Mouse (Mus musculus) frontal cortex, postnatal 10 days (tissue): ENCODE measurements at regions not wholly inside any gene's neighbourhood (a gene's known extent, or its start where the extent isn't known, plus 50 kb on each side); places are given as distances from the start of the nearest gene placed in this dataset.

Experiments
- DNase-seq, 2 experiments: peaks; one replicate each; pipeline ENCODE4 v3.0.0; 2022; ENCODE audit warnings: low spot score in 2 of 2, mixed read lengths in 1 of 2

- no peak for DNase-seq
These were observed 81.9 kb upstream of the Pkdcc start for GRCm38 (mm10) chr17:83133201-83133600.

DNA sequence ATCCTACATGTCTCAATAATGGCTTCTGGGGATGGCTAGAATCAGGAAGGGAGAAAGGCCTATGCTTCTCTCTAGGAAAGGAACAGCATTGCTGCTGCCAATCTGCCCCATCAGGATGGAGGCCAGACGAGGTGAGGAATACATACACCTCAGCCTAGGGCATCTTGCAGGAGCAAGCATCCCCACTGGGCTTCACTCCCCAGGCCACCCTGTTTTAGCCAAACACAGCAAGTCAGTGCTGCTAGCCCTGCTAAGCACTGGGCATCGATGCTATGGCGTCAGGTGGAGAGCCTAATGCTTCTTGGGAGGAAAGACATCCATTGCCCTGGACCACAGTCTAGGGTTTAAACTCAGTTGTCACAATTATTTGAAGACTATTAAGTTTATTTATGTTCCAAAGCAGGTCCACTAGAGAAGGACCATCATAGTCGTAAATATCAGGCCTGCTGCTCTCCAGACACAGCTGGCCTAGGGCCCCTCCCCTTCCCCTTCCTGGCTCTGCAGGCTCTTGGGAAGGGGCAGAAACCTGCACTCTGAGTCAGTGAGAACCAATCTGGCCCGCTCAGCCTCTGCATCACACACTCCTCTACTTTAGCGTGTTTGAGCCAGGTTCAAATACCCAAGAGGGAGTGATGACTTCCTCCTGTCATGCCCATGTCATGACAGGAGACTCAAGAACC lies 79.5 kb upstream of the Pkdcc start:
- DNase-seq = no peak

- DNase-seq = no peak
These were observed 78.8 kb upstream of the Pkdcc start for GRCm38 (mm10) chr17:83136267-83136666.

DNA sequence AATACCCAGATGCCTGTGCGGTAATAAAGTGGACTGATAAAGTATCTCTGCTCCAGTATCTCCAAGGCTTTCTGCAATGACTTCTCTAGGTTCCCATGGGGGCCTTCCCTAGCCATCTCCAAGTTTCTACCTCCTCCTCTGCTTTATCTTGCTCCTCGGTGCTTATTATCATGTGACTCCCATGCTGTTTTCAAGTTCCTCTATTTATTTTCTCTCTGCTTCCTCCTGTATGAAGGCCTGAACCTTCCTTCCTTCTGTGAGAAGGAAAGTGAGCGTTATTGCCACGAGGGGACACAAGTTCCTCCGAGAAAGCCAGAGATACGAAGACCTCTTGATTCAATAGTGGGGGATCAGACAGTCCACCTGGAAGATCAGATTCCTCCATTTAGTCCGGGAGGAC lies 77.4 kb upstream of the Pkdcc start:
- DNase-seq = no peak

DNA sequence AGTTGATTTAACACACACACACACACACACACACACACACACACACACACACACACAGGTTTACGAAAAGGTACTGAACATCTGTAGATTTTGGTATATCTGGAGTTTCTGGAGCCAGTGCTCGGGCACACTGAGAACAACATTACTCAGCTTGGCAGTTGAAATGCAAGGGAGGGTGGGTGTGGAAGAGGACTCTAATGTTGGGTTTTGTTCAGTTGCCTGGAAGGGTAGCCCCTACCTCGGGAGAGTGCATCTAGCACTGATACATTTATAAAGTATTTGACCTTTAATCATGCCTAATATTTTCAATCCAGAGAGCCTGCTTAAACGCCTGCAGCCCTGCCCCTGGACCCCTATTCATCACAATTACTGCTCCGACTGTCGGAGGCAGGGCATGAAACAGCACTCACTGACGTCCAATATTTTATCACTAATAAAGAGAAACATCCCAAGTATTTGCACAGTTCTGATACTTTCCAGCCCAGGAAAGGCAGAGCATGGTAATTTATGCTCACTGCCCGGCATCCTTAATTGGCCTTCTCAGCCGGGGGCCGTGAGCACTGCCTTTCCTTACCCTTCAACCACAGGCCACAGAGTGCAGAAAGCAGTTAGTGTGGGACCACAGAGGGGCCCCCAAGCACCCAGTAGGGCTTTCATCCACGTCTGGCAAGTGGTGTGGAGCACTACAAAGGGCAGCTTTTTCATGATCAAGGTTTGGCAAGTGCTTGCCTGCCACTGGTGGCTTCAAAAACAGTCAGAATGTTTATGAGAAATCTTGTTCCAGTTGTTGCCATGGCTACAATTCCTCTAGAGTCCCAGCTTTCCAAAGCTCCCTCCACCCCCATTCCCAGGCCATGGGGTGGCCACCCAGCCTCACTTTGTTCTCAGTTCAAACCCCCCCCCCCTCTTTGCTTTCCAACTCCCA lies 76.3 kb upstream of the Pkdcc start:
- DNase-seq = no peak

GRCm38 (mm10) chr17:83148371-83148929 lies 66.6 kb upstream of the Pkdcc start:
- no peak for DNase-seq

- DNase-seq = no peak
These were observed 65.8 kb upstream of the Pkdcc start for GRCm38 (mm10) chr17:83149336-83149735.

GRCm38 (mm10) chr17:83155106-83155505 lies 60.0 kb upstream of the Pkdcc start:
- no peak for DNase-seq

GRCm38 (mm10) chr17:83156682-83157081 lies 58.4 kb upstream of the Pkdcc start:
- no peak for DNase-seq

DNA sequence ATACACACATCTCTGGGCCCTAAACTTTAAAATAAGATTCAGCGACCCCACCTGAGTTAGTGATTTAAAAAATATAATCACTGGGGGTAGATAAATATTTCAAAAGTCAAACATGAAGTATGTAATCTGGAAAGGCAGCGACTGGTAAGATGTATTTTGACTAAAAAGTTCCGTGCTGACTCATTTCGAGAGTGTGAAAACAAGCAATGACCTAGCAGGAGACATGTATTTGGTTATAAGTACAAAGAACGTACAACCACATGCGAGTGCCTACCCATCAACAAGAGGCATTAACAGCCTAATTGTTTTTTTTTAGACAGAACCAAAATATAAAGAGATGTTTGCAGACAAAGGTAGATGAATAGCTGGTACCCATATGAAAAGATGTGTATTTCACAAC lies 57.0 kb upstream of the Pkdcc start:
- DNase-seq = no peak

DNA sequence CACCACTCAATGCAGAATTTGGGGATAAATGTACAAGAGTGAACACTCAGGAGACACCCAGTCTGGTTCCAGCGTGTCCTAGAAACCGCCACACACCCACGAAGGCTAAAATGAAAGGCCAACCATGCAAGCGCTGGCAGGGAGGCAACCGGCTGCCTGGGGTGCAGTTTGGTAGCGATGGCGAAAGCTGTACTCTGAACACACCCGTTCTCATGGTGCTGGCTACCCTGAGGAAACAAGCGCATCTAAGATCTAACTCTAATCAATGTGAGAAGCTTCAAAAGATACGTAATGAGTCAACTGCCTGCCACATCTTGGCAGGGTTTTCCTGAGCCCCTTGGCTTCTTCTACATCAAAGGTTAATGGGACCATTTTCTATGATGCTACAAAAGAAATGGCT lies 56.4 kb upstream of the Pkdcc start:
- DNase-seq = no peak

DNA sequence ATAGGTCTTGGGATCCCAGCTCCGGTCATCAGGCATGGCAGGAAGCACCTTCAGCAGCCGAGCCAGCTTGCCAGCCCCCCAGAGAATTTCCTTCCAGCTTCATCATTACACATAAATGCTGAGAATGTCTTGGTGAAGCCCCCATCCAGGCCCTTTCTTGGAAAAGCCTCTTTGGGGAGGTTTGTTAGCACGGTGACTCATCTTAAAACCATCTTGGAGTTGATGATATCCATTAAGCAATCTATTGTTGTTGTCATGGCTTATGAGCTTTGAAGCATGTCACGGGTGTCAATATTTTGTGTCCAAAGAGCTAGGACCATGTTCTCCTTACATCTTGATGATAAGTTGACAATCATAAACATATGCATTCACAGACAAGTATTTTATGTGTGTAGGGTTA lies 55.5 kb upstream of the Pkdcc start:
- no peak for DNase-seq

DNA sequence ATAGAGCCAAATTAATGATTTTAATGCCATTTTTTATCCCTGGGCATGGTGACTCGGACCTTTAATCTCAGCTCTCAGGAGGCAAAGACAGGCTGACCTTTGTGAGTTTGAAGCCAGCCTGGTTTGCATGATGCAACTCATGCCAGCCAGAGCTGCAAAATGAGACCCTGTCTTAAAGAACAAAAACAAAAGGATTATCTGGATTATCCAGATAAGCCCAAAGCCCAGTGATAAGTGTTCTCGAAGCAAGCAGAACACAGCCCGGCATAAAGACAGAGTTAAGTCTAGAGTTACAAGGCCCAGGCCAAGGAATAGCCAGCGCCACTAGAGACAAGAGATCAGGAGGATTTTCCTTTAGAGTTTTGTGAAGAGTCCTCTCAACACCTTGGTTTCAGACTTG lies 54.8 kb upstream of the Pkdcc start:
- DNase-seq = no peak

DNA sequence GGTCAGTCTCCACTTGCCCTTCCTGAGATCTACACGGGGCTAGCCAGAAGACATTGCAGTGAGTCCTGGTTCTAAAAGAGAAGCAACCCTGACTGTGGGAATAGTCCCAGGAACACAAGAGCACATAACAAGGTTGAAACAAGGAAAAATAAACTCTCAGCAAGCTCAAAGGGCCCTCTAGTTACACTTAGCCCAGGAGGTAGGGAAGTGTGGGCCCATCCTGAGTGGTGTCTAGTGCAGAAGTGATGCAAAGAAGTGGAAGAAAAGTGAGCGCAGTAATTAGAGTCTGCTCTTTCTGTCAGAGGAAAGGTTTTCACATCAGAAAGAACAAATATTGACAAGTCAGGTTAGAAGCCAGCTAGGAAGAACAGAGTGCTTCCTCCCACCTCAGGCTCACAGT lies 53.4 kb upstream of the Pkdcc start:
- no peak for DNase-seq

DNA sequence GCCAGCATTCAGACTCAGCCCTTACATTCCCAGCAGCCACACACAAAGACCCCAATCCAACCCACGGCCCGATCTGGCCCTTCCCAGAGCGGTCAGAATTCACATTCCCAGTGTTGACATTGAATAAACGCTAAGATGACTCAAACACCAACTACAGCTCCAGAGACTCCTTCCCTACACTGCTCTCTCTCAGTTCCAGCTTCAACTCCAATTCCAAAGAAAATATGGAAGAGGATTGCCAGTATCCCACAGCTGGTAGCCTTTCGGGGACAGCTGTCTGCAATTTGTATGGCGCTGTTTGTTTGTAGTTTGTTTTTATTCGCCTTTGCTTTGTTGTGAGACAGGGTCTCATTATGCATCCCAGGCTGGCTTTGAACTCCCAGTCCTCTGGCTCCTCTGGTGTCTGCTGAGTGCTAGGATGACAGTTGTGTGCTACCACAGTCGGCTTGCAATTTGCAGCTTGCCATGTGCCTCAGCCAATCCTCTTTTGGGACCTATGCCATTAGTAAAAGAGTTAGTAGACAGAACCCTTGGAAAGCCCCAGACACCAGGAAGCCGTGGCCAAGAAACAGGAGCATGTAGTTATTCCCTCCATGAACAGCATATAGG lies 51.0 kb upstream of the Pkdcc start:
- no peak for DNase-seq

DNA sequence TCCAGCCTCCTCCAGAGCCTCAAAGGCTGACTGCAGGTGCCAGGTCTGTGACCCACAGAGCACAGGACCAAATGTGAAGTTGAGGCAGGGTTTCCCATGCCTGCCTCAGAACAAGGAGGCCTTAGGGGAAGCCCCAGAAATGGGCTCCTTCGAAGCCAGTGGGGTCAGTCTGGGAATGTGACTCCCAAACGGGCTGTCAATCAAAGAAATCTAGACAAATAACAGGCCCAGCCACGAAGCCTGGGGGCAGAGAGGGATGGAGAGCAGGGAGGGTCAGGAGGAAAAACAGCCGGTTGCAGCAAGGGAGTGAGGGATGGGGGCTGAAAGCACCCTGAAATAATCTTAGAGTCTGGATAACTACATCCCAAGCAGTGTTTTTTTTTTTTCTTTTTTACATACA lies 50.4 kb upstream of the Pkdcc start:
- no peak for DNase-seq

- no peak for DNase-seq
These were observed 50.0 kb upstream of the Pkdcc start for GRCm38 (mm10) chr17:83165140-83165539.
